Mouse (Mus musculus) macrophage (primary cell): Measurements from ENCODE around the gene Sult6b1. TPM values are rescaled to one million over a fixed set of nuclear protein-coding genes. Genes with fewer than 3 reads are reported as not detected.

Experiments used
- H3K27ac ChIP-seq: fragments of 350-480 bp; formaldehyde crosslinking; 2 replicates; pipeline ENCODE4 v1.9.0; 2021
- H3K36me3 ChIP-seq: fragments of 350-480 bp; formaldehyde crosslinking; 2 replicates; pipeline ENCODE4 v1.9.0; 2021; ENCODE audit errors: inconsistent target
- H3K4me3 ChIP-seq: fragments of 350-480 bp; formaldehyde crosslinking; 2 replicates; pipeline ENCODE4 v1.9.0; 2021; ENCODE audit errors: inconsistent target
- H3K79me2 ChIP-seq: fragments of 350-480 bp; formaldehyde crosslinking; 2 replicates; pipeline ENCODE4 v1.9.0; 2021; ENCODE audit errors: inconsistent target
- WGBS: methylation state at CpG from one replicate; pipeline ENCODE4 v1.1.7; 2026; ENCODE audit warnings: inconsistent platforms; ENCODE audit not compliant: missing documents; 5-methylcytosine and 5-hydroxymethylcytosine counted together
- polyA plus RNA-seq: library from polyadenylated mRNA; stranded (reverse); fragments of 250-400 nt; gene quantifications from 3 replicates; pipeline ENCODE4 v1.2.4, GENCODE M21; 2018; ENCODE audit warnings: inconsistent platforms
- total RNA-seq, 78 experiments: library from RNA; depleted of rRNA; stranded (reverse); fragments of 250-400 nt; gene quantifications; 1 replicate in 9 of 78; 2 replicates in 24 of 78; 3 replicates in 43 of 78; 4 replicates in 2 of 78; pipeline ENCODE4 v1.2.4; 2018; ENCODE audit warnings: inconsistent platforms in 56 of 78

The Sult6b1 gene
- not detected for total RNA-seq (2018; cell fraction: chromatin; rRNA removed)
- not detected for total RNA-seq (2018; cell fraction: cytosol; rRNA removed)
- not detected for total RNA-seq (2018; cell fraction: nucleus; rRNA removed)
- not detected in 3 replicates for polyA plus RNA-seq

GRCm38 (mm10) chr17:78906892-78907291 is at the start of gene Sult6b1:
Gene Sult6b1 (minus strand): TSS chr17:78906992.
- no peak within 1 kb of the TSS for H3K4me3 ChIP-seq
- no peak within 1 kb of the TSS for H3K27ac ChIP-seq
- H3K36me3 ChIP-seq: no peaks in the 10 kb centered on the region
- H3K79me2 ChIP-seq: no peaks in the 10 kb centered on the region
- 96% methylated on average over 5 of the region's 5 CpGs for WGBS

GRCm38 (mm10) chr17:78953240-78953639 is 46.4 kb upstream of the Sult6b1 start:
- no peak overlapping the region for H3K27ac ChIP-seq
- no peak overlapping the region for H3K4me3 ChIP-seq
- no peaks in the 10 kb centered on the region for H3K79me2 ChIP-seq
- peaks cover 44% of the 10 kb centered on the region for H3K36me3 ChIP-seq
- WGBS: 94% methylated on average over 8 of the region's 8 CpGs

GRCm38 (mm10) chr17:78952070-78952469 is 45.3 kb upstream of the Sult6b1 start:
- H3K27ac ChIP-seq: no peak overlapping the region
- WGBS: 85% methylated on average over 5 of the region's 5 CpGs
- H3K36me3 ChIP-seq: peaks cover 40% of the 10 kb centered on the region

DNA sequence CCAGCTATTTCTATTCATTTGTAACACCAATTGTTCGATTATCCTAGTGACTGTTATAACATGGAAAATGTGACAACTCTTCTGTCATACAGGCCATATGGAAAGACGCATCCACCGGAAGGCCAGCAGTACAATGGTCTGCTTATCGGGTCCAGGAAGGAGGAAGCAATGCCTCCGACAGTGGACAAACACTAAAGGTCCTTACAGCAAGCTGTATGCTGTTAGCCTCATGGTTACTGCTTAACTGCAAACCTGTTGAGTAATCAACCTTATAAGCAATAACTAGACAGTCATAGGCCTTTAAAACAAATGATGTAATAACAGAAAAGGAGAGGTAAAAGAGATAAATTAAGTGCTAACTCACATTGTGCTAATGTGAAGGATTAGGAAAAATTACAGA is 44.4 kb upstream of the Sult6b1 start:
- H3K36me3 ChIP-seq: peaks cover 32% of the 10 kb centered on the region; the same call in 1 of the 2 replicates
- no peaks in the 10 kb centered on the region for H3K79me2 ChIP-seq
- WGBS: 91% methylated on average over 5 of the region's 5 CpGs
- H3K4me3 ChIP-seq: no peak overlapping the region
- H3K27ac ChIP-seq: no peak overlapping the region

More at GRCm38 (mm10) chr17:78952070-78952469, 45.3 kb upstream of the Sult6b1 start:
- H3K4me3 ChIP-seq: no peak overlapping the region
- H3K79me2 ChIP-seq: no peaks in the 10 kb centered on the region

DNA sequence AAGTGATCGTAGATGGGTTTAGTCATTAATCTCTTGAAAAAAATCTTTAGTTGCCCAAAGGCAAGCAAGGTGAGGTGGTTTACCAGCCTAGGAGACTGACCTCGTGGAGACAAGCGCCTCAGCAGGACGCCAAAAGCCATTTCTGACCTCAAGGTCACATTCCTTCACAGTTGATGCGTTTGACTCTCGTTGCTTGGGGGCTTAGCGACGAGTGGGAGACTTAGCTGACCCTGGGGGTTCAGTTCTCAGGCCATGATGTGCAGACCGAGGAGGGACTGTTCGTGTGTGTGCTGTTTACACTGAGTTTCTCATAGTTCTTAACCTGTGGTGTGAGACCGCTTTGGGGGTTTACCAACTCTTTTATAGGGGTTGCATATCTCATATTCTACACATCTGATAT is 35.8 kb upstream of the Sult6b1 start:
- H3K36me3 ChIP-seq: no peaks in the 10 kb centered on the region; the same call in 1 of the 2 replicates
- H3K4me3 ChIP-seq: no peak overlapping the region
- no peak overlapping the region for H3K27ac ChIP-seq
- H3K79me2 ChIP-seq: no peaks in the 10 kb centered on the region
- whole genome bisulfite sequencing: 92% methylated on average over 11 of the region's 11 CpGs

DNA sequence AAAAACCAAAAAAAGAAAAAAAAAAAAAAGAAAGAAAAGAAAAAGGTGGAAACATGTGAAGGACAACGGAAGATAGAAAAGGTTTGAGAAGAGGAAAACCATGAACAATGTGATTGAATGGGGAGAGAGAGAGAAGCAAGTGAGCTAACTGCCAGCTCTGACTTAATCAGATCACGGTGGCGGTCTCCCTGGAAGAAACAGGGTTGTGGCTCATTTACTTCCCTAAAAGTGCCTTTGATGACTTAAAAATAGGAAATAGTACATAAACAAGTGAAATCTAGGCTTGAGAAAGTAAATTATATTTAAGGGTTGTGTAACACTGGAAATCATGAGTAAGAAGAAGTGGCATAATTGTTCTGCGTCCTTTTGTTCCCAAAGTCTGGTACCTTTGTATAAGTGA is 32.1 kb upstream of the Sult6b1 start:
- H3K4me3 ChIP-seq: no peak overlapping the region
- peaks cover 15% of the 10 kb centered on the region; the same call in 1 of the 2 replicates for H3K36me3 ChIP-seq
- H3K27ac ChIP-seq: no peak overlapping the region
- 9% methylated on average over 3 of the region's 4 CpGs for WGBS
- H3K79me2 ChIP-seq: peaks cover 29% of the 10 kb centered on the region

GRCm38 (mm10) chr17:78937229-78937853 is 30.5 kb upstream of the Sult6b1 start:
- H3K79me2 ChIP-seq: peaks cover 44% of the 10 kb centered on the region
- peak overlapping the region; percentile 99 for H3K4me3 ChIP-seq
- WGBS: 15% methylated on average over 26 of the region's 26 CpGs
- peak overlapping the region; percentile 50; the same call in 1 of the 2 replicates for H3K27ac ChIP-seq
- H3K36me3 ChIP-seq: peaks cover 31% of the 10 kb centered on the region; the same call in 1 of the 2 replicates

DNA sequence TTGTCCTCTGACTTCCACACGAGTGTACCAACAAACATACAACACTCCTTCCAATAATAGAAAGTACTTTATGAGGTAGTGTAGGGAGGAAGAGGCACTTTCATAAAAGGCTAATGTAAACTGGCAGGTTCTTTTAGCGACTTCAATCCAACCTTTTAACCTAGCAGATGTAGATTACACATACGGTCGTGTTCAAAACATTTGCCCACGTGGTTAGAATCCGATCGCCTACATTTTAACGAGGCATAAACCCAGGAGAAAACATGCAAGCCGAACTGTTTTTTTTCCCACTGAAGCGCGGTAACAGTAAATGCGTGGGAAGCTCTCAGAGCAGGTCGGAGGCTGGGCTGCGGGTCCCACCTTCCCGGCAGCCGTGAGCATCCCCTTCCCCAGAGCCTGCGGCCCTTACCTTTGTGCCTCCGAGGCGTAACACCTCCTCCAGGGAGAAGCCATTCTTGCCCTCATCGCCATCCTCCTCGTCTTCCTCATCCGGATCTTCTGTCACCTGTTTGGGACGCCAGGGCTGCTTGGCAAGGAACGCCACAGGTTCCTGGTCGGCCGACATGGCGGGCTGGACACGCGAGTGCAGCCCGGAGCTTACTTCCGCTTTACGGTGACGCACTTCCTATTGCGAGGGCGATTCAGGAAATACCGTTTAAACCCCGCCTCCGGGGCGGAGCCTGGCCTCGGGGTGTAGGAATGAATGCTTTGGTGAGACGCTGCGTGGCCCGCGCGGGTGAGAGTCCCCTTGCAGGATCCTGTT is 29.9 kb upstream of the Sult6b1 start, which contains the start of the genes Cebpz and Ndufaf7:
TSS of gene Cebpz (minus strand) at position 601 of the 763 bp plus-strand sequence.
TSS of gene Ndufaf7 (plus strand) at position 671 of the 763 bp plus-strand sequence.
- peak within 1 kb of the TSS; percentile 50 for H3K27ac ChIP-seq
- peak within 1 kb of the TSS; percentile 99 for H3K4me3 ChIP-seq
- 1% methylated on average over 45 of the region's 45 CpGs for WGBS
- H3K79me2 ChIP-seq: peaks cover 44% of the 10 kb centered on the region
- H3K36me3 ChIP-seq: peaks cover 38% of the 10 kb centered on the region; the same call in 1 of the 2 replicates

DNA sequence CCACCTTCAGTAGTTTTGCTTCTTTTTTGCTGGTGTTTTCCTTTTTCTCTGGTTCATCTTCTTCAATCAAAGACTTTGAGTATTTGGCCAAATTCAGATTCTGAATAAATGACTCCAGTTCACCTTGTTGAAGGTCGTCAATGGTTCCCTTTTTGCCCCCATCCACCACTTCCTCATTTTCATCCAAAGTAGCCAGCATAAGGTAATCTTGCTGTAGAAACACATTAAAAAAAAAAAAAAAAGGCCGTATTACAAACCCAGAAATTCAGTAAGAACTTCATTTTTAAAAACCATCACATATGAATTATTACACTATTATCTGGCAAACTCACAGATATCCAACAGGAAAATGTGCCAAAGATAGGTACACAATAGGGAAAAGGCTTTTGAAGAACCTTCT is 29.1 kb upstream of the Sult6b1 start:
- Histone ChIP-seq H3K4me3 (peak overlapping the region; percentile 99), H3K79me2 (peaks cover 44% of the 10 kb centered on the region), H3K36me3 (peaks cover 46% of the 10 kb centered on the region), H3K27ac (no peak overlapping the region)
- WGBS: 0% methylated on average over 2 of the region's 2 CpGs

DNA sequence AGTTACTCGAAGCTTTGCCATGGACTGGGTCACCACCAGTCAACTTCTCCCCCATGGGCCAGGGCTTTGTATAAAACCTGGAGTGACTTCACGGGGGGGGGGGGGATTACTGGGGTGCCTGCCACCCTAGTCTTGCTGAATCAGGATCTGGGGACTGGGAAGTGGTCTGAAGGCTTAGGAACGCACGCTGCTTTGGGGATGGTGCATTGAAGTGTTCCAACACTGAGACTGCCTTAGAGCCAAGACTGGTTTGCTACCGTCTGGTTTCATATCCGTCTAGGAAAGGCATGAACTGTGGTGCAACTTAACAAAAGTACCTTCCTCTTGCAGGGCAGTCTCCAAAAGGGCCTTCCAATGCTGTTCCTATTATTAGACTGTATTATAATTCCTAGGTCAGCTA is 10.9 kb upstream of the Sult6b1 start:
- H3K4me3 ChIP-seq: no peak overlapping the region
- peaks cover 39% of the 10 kb centered on the region for H3K36me3 ChIP-seq
- WGBS: 34% methylated on average over 6 of the region's 6 CpGs
- peak overlapping the region; percentile 5; the same call in 1 of the 2 replicates for H3K27ac ChIP-seq
- H3K79me2 ChIP-seq: no peaks in the 10 kb centered on the region

DNA sequence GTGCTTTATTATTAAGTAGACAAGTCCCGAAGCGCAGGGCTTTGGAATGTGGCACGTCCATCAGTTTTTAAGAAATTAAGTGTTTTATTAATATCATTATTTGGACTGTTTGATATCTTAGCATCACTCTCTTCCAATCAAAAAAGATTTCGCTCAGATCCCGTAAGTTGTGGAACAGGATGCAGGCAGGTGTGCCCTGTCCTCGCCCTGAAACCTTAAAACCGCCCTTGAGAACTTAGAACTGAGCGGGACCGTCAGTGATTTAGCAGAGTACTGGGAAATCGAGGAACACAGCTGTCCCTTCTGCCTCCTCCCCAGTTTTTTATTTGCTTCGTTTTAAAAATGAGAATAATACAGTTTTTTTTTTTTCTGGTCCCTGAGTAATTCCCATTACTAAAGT is 10.1 kb upstream of the Sult6b1 start:
- Histone ChIP-seq H3K4me3 (peak overlapping the region; percentile 63), H3K27ac (peak overlapping the region; percentile 39), H3K36me3 (peaks cover 31% of the 10 kb centered on the region), H3K79me2 (no peaks in the 10 kb centered on the region)
- 4% methylated on average over 11 of the region's 11 CpGs for WGBS

- 0% methylated on average over 37 of the region's 37 CpGs for WGBS
- Histone ChIP-seq H3K36me3 (peaks cover 26% of the 10 kb centered on the region), H3K4me3 (peak within 1 kb of the TSS; percentile 63), H3K27ac (peak within 1 kb of the TSS; percentile 39), H3K79me2 (no peaks in the 10 kb centered on the region)
These were observed 9.6 kb upstream of the Sult6b1 start, which contains the start of gene Cebpzos for GRCm38 (mm10) chr17:78916369-78916813. Gene Cebpzos (plus strand): TSS chr17:78916500.

GRCm38 (mm10) chr17:78915772-78916171 is 9.0 kb upstream of the Sult6b1 start:
- no peaks in the 10 kb centered on the region for H3K79me2 ChIP-seq
- 61% methylated on average over 6 of the region's 6 CpGs for WGBS
- H3K36me3 ChIP-seq: peaks cover 20% of the 10 kb centered on the region
- H3K27ac ChIP-seq: 0 out of 2 replicates have a peak overlapping the region, but pooled peaks have one; percentile 39
- peak overlapping the region; percentile 63 for H3K4me3 ChIP-seq

- H3K36me3 ChIP-seq: peaks cover 2% of the 10 kb centered on the region; the same call in 1 of the 2 replicates
- H3K27ac ChIP-seq: no peak overlapping the region
- 89% methylated on average over 2 of the region's 3 CpGs for WGBS
- H3K4me3 ChIP-seq: no peak overlapping the region
- H3K79me2 ChIP-seq: no peaks in the 10 kb centered on the region
These were observed 7.1 kb upstream of the Sult6b1 start for GRCm38 (mm10) chr17:78913921-78914320.
